Mouse (Mus musculus) cerebellum, adult 9-11 months (tissue): ENCODE data around the gene Prr19.

Experiments
- DNase-seq: peaks from one replicate; pipeline ENCODE4 v3.0.0; 2022

The Prr19 gene

DNA sequence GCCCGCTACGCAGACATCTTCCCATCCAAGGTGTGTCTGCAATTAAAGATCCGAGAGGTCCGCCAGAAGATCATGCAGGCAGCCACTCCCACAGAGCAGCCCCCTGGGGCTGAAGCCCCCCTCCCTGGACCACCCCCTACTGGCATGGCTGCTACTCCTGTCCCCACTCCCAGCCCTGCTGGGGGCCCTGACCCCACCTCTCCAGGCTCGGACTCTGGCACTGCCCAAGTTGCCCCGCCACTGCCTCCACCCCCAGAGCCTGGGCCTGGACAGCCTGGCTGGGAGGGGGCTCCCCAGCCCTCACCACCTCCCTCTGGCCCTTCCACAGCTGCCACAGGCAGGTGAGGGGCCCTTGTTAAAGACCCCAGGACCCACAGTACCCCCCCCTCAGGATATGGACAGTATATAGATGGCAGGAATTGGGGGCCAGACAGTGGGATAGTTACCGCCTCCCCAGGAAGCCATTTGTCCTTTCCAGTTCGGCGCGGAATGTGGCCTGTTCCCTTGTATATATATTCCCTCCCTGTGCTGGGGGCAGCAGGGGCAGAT, 7.9 kb upstream of the Prr19 start:
- peak; percentile 54 for DNase-seq

DNA sequence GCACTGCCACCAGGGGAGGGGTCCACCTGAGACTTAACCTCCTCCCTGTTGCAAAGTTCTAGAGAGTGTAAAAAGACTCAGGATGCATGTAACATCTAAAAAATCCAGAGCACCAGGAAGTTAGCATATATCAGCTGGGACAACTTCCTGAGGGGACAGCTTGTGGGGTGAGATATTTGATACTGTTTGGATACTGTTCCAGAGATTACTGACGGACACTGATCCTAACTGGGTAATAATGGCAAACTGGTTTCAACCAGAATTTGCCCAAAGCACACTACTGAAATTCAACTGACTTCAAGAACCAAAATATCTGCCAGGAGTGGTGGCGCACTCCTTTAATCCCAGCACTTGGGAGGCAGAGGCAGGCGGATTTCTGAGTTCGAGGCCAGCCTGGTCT, 6.7 kb upstream of the Prr19 start:
- DNase-seq: no peak

DNA sequence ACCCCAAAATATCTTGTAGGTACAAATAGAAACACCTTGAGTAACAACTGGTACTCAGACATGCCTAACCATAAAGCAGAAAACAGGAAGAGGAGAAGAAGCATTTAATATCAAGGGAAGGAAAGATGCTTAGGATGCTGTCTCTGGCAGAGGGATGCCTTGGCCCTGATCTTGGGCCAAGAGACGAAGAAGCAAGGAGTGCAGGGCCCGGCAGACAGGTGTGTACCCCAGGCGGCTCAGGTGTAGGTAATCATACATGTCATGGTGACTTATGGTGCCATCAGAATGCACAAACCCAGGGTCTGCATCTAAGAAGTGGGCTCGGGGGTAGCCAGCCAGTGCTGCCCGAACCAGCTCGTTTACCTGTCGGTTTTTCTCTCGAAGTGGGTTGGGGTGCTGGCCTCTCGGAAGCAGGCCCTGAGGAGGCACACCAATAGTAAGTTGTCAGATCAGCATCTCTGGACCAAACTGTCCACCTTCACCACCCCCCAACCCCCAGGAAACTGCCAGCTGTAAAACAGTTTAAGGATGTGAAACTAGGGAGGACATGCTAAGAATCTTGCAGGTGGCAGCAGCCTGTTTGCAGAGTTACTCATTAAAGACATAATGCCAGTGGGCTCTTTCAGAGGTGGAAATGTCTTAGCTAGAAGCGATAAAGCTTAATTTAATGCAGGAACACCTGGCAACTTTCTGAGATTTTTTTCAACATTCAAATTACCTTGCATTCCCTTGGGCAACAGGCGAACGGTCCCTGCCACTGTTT, 6.1 kb upstream of the Prr19 start:
- no peak for DNase-seq

DNA sequence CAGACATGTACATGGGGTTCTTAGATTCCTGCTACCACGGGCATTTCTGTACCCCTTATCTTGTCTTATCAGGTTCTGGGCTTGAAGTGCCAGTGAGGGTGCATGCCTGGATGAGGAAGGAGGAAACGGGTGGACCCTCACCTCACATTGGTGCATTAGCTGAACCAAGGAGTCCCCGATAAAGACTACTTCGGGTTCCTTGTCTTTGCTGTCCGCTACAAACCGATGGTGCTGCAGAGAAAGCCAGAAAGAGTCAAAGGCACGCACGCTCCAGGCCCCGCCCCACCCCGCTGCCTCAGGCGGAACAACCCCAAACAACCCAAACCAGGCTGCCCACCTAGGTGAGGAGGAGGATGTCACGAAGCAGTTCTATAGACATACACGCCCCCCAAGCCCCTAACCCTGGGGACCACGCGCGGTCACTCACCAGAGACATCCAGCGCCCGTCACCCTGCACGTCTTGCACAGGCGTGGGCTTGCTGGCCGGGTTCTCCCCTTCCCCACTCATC, 4.2 kb upstream of the Prr19 start:
- DNase-seq: no peak

DNA sequence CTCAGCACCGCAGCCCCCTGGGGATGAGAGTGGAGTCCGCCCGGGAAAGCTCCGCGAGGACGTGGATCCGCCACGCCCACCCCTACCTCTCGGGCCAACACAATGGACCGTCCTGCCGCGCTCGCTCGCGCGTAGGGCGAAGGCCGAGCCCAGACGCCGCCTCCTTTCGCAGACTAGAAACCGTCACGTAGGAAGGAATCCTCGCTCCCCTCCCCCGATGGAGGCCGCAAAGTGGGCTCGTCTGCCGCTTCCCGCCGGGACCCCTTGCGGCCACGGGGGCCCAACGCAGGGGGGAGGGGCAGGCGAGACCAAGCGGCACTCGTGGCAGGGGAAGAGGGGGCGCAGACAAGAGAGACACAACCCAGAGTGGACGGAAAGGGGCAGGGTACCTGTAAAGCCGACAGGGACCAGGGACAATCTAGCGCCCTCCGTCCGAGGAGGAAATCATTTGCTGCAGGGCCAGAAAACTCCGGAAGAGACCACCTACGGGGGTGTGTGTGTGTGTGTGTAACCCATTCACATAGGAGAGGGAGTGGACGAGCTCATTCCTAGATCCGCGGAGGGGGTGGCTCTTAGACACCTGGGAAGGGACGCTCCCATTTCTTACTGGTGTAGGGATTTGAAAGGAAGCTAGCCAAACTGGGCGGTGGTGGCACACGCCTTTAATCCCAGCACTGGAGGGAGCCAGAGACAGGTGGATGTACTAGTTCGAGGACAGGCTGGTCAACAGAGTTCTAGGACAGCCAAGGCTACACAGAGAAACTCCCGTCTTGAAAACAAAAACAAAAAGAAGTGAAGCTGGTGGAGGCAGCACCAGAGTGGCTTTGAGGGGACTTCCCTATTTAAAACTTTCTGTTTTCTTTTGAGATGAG, 3.5 kb upstream of the Prr19 start, which contains the start of gene Pafah1b3:
Gene Pafah1b3 (minus strand): TSS at position 533 of the 872 bp plus-strand sequence.
- peak; percentile 95 for DNase-seq

DNA sequence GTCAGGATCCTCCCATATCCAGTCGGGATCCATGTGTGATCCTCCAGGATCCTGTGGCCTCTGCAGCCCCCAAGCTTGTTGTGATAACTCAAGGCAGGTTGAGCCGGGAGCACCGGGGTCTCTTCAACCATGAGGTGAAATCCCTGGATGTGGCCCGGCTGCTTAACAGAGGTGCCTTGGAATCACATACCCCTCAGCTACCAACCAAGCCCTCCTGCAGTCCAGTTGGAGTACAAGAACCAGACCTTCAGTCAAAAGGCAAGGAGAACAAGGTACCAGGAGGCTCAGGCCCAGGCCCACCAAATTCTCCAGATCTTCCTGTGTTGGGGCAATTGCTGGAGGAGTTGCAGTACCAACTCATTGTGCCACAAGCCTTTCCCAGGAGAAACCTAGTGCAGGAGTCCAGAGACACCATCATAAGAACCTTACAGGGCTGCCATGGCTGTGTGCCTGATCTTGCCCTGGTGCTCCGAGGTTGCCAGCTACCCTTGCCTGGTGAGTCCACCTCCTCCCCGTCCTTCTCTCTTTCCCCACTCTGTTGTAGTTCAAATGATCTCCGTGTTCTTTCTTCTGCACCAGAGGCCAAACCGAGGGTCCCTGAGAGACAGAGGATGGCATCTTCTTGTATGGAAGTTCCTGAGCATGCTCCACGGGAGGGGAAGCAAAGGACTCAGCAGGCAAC, 1.9 kb downstream of the Prr19 start:
- DNase-seq: no peak

DNA sequence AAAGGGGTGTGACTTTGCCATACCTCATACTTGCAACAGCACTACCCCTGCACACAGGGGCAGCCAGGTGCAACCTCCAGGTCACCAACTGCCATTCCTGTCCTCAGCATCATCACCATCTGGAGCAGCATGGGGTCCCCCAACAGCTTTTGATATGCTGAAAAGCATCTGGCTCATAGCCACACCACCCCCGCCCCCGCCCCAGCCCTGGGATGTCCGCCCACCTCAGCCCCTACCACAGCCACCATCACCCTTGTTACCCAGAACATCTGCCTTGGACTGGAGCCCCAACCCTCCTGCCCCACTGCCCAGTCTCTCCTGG, 2.4 kb downstream of the Prr19 start:
- no peak for DNase-seq

DNA sequence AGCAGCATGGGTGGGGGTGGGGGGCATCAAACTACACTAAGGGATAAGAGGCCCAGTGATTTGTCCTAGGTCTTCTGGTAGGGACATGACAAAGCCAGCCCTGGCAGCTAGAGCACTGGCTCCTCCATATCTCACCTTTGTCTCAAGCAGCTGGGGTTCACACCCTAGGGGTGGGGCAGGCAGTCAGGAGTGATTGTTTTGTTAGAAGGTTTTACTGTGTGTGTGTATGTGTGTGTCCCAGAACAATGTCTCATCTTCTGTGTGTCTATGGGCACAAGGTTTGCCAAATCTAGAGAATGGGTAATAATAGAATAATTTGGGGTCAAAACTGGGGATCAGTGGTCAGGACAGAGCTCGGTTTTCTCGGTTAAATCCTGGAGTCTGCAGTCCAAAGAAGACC, 4.3 kb downstream of the Prr19 start:
- no peak for DNase-seq

DNA sequence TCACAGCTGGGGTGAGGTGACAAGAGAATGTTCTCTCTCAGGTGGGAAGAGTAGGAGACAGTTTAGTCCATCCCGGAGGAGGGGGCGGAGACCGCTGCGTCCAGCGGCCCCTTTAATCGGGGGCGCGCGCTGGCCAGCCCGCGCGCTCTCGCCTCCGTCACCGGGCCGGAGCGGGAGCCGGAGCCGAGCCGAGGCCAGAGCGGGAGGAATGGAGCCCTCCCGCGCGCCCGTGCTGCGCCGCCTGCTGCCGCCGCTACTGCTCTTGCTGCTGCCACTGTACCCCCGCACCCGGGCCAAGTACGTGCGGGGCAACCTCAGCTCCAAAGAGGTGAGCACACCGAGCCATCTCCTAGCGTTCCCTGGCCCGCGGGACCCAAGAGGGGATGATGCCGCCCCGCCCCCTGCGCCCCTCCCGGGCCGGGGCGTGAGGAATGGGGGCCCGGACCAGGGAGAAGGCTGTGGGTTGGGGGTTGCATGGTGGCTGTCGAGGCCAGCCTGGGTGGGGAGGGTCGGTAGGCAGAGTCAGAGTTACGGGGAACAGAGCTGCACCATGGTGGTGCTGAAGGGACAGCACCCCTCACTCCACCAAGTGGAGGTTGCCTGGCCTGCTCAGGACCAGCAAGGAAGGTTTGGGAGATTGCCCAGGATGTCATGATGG, 4.9 kb downstream of the Prr19 start, which contains the start of gene Tmem145:
Gene Tmem145 (plus strand): TSS at position 151 of the 658 bp plus-strand sequence.
- DNase-seq: peak; percentile 82

DNA sequence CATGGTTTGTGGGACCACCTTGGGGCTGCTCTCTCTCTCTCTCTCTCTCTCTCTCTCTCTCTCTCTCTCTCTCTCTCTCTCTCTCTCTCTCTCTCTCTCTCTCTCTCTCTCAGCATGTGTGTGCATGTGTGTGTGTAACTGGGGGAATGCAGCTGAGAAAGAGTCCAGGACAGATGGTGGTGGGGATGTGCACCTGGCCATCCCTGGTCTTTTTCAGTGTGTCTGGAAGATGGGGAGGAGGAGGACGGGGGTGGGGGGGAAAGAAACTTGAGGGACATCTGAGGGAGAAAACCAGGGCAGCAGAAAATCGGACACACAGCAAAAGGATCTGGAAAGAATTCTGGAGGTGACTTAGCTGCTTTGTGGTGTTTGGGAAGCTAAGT, 5.4 kb downstream of the Prr19 start:
- DNase-seq: no peak

DNA sequence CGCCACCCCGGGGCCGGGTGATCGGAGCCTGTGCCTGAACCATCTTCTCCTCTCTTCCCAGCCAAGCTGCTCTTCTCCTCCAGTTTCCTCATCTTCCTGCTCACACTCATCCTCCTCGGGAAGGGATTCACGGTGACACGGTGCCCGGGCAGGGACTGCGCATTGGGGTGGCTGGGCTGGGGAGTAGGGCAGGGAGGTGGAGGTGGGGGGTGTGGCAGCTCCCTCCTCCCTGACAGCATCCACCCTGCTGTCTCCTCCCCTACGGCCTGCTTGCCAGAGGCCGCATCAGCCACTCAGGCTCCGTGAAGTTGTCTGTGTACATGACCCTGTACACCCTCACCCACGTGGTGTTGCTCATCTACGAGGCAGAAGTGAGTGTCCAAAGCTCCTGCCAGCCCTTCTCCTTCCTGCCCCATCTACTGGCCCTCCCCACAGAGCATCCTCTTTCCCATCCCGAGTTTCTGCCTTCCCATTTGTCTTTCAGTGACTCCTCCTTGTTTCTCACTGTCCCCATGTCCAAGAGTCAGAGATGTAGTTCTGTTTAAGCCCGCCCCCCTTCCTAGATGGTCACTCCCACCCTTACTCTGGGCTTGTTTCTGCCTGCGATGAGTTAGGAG, 7.6 kb downstream of the Prr19 start:
- DNase-seq: no peak

DNA sequence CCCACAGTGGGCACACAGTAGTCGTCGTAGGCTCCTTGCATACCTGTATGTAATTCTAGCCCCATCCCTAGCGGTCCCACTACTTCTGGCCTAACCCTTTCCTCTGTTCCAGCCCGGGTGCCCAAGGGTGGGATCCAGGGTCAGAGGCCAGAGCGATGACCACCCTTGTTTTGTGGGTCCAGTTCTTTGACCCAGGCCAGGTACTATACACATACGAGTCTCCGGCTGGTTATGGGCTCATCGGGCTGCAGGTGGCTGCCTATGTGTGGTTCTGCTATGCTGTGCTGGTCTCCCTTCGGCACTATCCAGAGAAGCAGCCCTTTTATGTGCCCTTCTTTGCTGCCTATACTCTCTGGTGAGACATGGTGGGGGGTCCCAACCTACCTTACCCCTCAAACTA, 8.2 kb downstream of the Prr19 start:
- no peak for DNase-seq

DNA sequence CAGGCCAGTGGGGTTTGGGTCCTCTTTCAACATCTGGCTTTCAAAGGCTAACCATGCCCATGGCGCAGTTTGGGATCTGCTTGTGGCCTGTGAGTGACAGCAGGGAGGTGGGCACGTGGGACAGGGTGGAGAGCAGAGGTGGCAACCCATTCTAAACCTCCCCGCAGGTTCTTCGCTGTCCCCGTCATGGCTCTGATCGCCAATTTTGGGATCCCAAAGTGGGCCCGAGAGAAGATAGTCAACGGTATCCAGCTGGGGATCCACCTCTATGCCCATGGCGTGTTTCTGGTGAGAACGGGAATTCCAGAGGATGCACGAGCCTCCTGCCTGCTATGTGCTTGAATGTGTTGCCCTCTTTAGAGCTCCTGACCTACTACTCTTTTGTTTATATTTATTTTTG, 10.0 kb downstream of the Prr19 start:
- DNase-seq: no peak

DNA sequence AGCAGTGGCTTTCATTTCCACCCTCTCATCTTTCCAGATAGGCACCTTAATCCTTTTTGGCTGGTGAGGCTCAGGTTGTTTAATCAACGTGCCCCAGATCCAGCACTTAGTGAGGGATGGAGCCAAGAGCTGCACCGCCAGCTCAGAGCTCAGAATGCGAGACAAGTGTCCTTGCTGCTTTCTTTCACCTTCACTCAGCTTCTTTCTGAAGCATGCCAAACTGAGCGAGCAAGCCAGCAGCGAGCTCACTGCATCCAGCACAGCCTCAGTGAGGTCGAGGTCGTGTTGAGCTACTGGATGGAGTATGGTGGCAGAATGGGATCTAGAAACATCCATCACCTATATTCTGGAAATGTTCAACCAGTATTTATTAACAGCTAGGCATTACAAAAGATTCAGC, 12.1 kb downstream of the Prr19 start:
- DNase-seq: no peak

DNA sequence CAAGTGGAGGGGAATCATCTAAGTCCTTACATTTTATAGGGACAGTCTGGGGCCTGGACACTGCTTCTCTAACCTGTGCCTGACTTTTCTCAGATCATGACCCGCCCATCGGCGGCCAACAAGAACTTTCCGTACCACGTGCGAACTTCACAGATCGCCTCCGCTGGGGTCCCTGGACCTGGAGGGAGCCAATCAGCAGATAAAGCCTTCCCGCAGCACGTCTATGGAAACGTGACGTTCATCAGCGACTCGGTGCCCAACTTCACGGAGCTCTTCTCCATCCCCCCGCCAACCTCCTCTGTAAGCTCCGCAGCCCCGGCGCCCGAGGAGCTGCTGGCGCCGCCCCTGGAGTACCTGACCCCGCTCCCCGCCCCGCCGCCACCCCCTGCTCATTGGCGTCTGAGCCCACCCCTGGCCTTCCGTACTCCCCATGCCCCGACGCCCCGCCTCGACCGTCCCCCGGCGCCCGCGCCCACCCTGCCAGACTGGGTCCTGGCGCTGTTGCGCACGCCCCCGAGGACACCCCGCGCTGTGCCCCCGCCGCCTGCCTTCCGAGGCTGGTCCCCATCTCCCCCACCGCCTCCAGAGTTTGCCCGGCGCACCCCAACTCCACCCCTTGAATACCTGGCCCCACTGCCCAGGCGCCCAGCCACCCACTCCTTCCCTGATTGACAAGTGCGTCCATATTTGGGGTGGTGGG, 13.5 kb downstream of the Prr19 start:
- no peak for DNase-seq

DNA sequence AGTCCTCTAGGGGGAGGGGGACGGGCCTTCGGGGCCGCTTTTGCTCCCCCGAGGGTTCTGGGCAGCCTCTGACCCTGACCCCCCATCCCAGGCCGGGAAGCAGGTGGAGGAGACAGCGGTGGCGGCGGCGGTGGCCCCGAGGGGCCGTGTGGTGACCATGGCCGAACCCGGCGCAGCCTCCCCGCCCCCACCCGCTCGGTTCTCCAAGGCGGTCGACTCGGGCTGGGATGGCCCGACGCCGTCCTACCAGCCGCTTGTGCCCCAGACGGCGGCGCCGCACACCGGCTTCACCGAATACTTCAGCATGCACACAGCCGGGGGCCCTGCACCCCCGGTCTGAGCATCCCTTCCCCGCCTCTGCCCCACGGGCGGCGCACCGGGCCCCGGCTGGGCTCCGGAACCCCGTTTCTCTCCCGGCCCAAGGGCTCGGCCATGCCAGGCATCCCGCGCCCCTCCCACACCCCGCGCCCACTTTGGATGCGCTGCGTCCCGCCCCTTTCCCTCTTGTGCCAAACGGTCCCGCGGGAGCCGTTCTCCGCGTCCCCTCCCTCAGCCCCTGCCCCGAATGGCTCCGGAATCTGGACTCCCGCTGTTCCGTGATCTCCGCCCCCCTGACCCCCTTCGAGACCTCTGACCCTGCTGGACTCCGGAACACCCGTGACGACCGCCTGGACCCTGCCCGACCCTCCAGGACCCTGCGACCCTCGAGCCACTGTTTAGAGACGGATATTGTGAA, 14.3 kb downstream of the Prr19 start:
- DNase-seq: peak; percentile 83

DNA sequence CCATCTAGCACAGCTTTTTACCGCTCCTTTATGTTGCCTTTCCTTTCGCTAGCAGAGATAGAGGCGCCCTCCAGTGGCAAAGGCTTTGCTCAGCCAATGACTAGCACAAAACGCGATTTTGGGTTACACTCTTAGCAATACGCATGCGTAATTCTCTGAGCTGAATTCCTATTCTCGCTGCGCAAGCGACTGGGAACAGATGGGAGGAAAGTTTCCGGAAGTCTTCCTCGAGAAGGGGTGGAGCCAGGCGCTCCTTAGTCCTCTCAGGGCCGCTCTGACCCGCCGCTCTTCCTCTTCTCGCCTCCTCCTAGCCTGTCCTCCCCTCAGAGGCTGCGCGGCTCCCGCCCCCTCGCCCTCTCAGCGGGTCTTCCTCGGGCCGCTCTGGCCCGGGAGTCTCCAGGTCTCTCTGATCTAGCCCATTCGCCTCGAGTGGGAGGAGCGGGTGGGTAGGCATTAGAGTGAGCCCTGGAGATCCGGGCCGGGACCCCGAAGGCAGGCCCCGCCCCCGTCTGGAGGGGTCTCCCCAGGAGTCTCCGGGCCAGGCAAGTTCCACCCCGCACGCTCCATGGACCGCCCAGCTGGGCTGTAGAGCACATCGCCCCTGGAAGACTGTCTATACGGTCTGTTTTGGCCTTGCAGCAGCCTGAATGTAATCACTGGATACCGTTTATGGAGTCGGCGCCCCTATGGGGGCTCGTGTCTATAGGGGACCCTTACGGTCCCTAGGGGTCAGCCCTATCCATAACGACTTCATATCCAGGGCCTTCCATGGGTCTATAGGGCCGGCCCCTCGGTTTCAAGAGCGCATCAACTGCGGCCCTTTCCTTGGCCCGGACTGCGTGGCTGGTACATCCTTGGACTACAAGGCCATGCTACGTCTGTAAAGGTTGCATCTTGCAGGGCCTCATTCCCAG, 15.6 kb downstream of the Prr19 start, which contains the start of gene Megf8:
Gene Megf8 (plus strand): TSS at position 633 of the 914 bp plus-strand sequence.
- DNase-seq: peak; percentile 99

DNA sequence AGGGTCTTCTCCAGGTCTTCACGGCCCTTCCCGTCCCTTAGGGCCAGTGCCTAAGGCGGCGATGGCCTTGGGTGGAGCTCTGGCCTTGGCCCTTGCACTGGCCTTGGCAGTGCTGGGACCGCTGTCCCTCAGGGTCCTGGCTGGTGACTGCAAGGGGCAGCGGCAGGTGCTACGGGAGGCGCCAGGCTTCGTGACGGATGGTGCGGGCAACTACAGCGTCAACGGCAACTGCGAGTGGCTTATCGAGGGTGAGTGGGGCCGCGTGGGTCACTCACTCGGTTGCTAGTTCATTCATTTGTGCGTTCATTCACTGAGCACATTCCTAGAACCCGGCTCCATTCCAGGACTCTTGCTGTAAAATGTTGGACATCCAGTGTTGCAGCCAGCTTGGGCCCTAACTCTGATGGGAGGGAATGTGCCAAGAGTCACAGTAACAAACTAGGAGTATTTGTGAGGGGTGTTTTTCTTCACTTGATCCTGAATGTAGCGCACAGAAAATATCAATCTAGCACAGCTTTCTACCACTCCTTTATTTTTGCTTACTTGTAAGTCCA, 16.3 kb downstream of the Prr19 start:
- peak; percentile 79 for DNase-seq

DNA sequence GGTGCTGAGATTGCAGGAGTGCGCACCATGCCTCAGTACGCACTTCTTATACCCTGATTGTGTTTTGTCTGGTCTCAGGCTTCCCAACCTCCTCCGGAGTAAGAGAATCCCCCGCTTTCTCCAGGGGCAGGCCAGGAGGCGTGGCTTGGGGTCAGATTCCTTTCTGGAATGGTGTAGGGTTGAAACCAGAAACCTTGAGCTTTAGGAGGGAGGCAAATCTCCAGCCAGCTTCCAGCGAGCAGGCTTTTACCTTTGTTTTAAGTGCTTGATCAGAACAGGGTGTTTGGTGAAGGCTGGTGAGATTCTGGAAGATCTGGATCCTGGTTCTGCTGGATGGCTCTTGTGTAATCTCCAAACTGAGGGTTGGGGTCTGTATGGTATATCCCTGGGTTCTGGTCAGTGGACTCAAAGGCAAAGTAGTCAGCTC, 20.9 kb downstream of the Prr19 start:
- DNase-seq: no peak
